In genomic region chr4:145545734-145546349, GRCm38 (mm10) we compare ENCODE assay signal across 12 mouse cellular contexts. TPM values are rescaled to one million over a fixed set of nuclear protein-coding genes. Genes with fewer than 3 reads are reported as not detected.
DNase-seq lines count a peak whose midpoint lies in the region; ATAC-seq lines count a peak whose summit lies in the region.
"Not testable (repeated sequence)": the region's sequence is repeated elsewhere in the genome, so short reads cannot be mapped to it uniquely, and the experiment has no call there.
"Had no signal": no experiment of that assay in that cellular context is flagged by ENCODE, and none has a peak within 500 bp of the region (broad histone marks: within the 10 kb centered on the region; RNA-seq: fewer than 3 reads in every experiment).

No protein-coding gene starts in this region.

- not testable (repeated sequence) for H3K4me2 ChIP-seq in hindbrain, embryonic 11.5 days (replicated peaks; ENCODE audit: low read depth, low read length); liver, embryonic 16.5 days (ENCODE audit: low read depth, low read length)

- 0 out of 2 replicates have a peak, but pooled peaks have one; percentile 36 for ATAC-seq in common myeloid progenitor, adult 5-6 weeks (replicated peaks; ENCODE audit: low read depth, poor library complexity, severe bottlenecking)
- peak; percentile 33 for ATAC-seq in granulocyte monocyte progenitor cell, adult 5-6 weeks (replicated peaks; ENCODE audit: poor library complexity, severe bottlenecking)
- ATAC-seq in hindbrain, embryonic 11.5 days (ENCODE audit: low FRiP score), result 0 out of 2 replicates have a peak, but pooled peaks have one; percentile 33
- ATAC-seq in liver, embryonic 16.5 days (ENCODE audit: low read depth), result peak; percentile 27; the same call in 1 of the 2 replicates
- peak; percentile 59 for ATAC-seq in megakaryocyte-erythroid progenitor cell, adult 5-6 weeks (replicated peaks; ENCODE audit: low FRiP score, low TSS enrichment, poor library complexity, severe bottlenecking)
- peak; percentile 51 for ATAC-seq in neutrophil, adult 5-6 weeks (ENCODE audit: extremely low read depth, insufficient number of reproducible peaks, low FRiP score, poor library complexity, severe bottlenecking)

- not testable (repeated sequence) for H3K4me3 ChIP-seq in hindbrain, embryonic 11.5 days (ENCODE audit: low read depth, low read length); liver, embryonic 16.5 days (ENCODE audit: low read depth, low read length)

- H3K27ac ChIP-seq in hindbrain, embryonic 11.5 days (ENCODE audit: low read depth, low read length); liver, embryonic 16.5 days (ENCODE audit: low read length): not testable (repeated sequence)

- DNase-seq in ES-CJ7 (ENCODE audit: low read depth, low spot score), result peak; percentile 61
- not testable (repeated sequence) for DNase-seq in hindbrain, embryonic 11.5 days (ENCODE audit: low spot score)

- 74% methylated on average over 6 of the region's 6 CpGs for WGBS in hindbrain, embryonic 11.5 days
- WGBS in liver, embryonic 16.5 days (ENCODE audit: insufficient replicate concordance), result 50% methylated on average over 6 of the region's 6 CpGs

- H3K27me3 ChIP-seq in hindbrain, embryonic 11.5 days (ENCODE audit: control insufficient read depth, insufficient read depth, low read length); liver, embryonic 16.5 days (ENCODE audit: control insufficient read depth, insufficient read depth, low read depth, low read length): not testable (repeated sequence)

- H3K9me3 ChIP-seq in hindbrain, embryonic 11.5 days (ENCODE audit: control insufficient read depth, low read length); liver, embryonic 16.5 days (replicated peaks; ENCODE audit: control insufficient read depth, low read length): not testable (repeated sequence)

- not testable (repeated sequence) for H3K4me1 ChIP-seq in hindbrain, embryonic 11.5 days (replicated peaks; ENCODE audit: control insufficient read depth, insufficient read depth, low read length); liver, embryonic 16.5 days (ENCODE audit: control insufficient read depth, low read depth, low read length)

- not testable (repeated sequence) for H3K9ac ChIP-seq in hindbrain, embryonic 11.5 days (ENCODE audit: low read depth, low read length); liver, embryonic 16.5 days (ENCODE audit: low read depth, low read length)

- not testable (repeated sequence) for H3K36me3 ChIP-seq in hindbrain, embryonic 11.5 days (ENCODE audit: control insufficient read depth, insufficient read depth, low read length); liver, embryonic 16.5 days (ENCODE audit: control insufficient read depth, insufficient read depth)

RNA-seq across cellular contexts. Expression of gene Zfp990, which starts 35.3 kb away (rescaled TPM):
- total RNA-seq in common myeloid progenitor, adult 5-6 weeks (2017), result 0.05 and 0.78 TPM in 2 replicates
- total RNA-seq in granulocyte monocyte progenitor cell, adult 5-6 weeks (2014; fragmentation: Nextera tagmentation), result not detected in 2 replicates
- 0.05 and 0.22 TPM in 2 replicates for total RNA-seq in granulocyte monocyte progenitor cell, adult 5-6 weeks (2017)
- 0.08 TPM in 1 of 2 replicates, not detected in the other for polyA plus RNA-seq in hindbrain, embryonic 11.5 days (2014; fragmentation: Nextera tagmentation; extraction: Ambion mirVana)
- polyA plus RNA-seq in liver, embryonic 16.5 days (2015; fragmentation: Nextera tagmentation; extraction: Ambion mirVana), result not detected in 2 replicates
- total RNA-seq in megakaryocyte-erythroid progenitor cell, adult 5-6 weeks (2014; fragmentation: Nextera tagmentation), result not detected in 2 replicates
- total RNA-seq in megakaryocyte-erythroid progenitor cell, adult 5-6 weeks (2017), result 0.11 and 0.70 TPM in 2 replicates
- total RNA-seq in neutrophil, adult 5-6 weeks (2017), result not detected in 2 replicates
- total RNA-seq: gastrocnemius, adult 8-10 months; hindbrain, postnatal 0 days had no signal
- polyA plus RNA-seq: embryonic facial prominence, embryonic 13.5 days; forebrain, embryonic 15.5 days; heart, embryonic 12.5 days had no signal

RNA-seq across cellular contexts. Expression of gene Gm13212, which starts 39.1 kb away (rescaled TPM):
- total RNA-seq in common myeloid progenitor, adult 5-6 weeks (2017), result 18.3 and 23.8 TPM in 2 replicates
- total RNA-seq in granulocyte monocyte progenitor cell, adult 5-6 weeks (2014; fragmentation: Nextera tagmentation), result 16.3 and 24.4 TPM in 2 replicates
- 10.0 and 13.1 TPM in 2 replicates for total RNA-seq in granulocyte monocyte progenitor cell, adult 5-6 weeks (2017)
- 0.78 and 1.3 TPM in 2 replicates for polyA plus RNA-seq in hindbrain, embryonic 11.5 days (2014; fragmentation: Nextera tagmentation; extraction: Ambion mirVana)
- polyA plus RNA-seq in liver, embryonic 16.5 days (2015; fragmentation: Nextera tagmentation; extraction: Ambion mirVana), result 1.2 and 1.4 TPM in 2 replicates
- 13.6 and 24.6 TPM in 2 replicates for total RNA-seq in megakaryocyte-erythroid progenitor cell, adult 5-6 weeks (2014; fragmentation: Nextera tagmentation)
- total RNA-seq in megakaryocyte-erythroid progenitor cell, adult 5-6 weeks (2017), result 6.2 and 11.7 TPM in 2 replicates
- 7.6 and 11.8 TPM in 2 replicates for total RNA-seq in neutrophil, adult 5-6 weeks (2017)
- total RNA-seq: hindbrain, postnatal 0 days had no signal
